Mouse (Mus musculus): ENCODE data around the gene Sptbn2. TPM values are rescaled to one million over a fixed set of nuclear protein-coding genes. Genes with fewer than 3 reads are reported as not detected.

Sptbn2 gene
- 0.06 and 2.2 TPM in 2 replicates for polyA plus RNA-seq (2012; rRNA removed; ENCODE audit: low replicate concordance)

DNA sequence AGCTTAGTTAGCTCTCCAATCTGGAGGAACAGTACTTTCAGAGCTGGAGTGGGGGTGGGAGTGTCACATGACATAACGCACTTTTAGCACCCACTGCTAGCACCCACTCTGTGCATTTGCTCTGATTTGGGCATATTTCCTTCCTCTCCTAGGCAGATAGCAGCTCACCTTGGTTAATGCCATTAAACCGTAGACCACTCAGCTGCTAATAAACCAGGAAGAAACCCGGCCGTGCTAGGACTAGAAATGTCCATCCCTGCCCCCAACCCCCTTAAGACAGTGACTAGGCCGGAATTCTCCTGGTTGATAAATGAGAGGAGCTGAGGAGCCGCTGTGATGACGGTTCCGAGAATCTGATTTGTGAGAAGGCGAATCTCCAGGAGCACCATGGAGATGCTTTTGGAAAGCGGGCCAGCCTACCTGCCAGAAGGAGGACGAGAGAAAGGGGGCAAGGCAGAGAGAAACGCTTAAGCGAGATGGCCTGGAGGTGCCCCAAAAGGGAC, at the start of gene Sptbn2:
Gene Sptbn2 (plus strand): TSS at position 70 of the 503 bp plus-strand sequence.

DNA sequence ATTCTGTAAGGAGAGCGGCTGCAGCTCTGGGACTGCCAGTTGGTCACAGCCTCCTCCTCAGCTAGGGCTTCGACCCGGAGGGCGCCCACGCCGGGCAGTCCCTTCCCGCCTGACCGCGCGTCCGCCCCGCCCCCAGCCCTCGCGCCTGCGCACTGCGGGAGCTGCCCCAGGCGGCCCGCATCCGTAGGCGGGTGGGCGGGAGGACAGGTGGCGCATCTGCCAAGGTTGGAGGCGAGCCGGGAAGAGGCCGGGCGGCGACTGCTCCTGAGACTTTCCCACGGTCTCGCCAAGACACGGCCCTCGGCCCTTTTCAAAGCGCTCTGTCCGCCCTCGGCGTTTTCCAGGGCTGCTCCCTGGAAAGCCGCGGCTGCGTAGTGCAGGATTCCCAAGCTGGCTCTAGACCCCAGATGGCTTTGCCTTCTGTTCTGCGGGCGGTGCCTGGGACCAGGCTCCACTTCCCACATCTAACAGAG, 12.7 kb upstream of the Sptbn2 start, which contains the start of gene Gm960:
Gene Gm960 (minus strand): TSS at position 464 of the 473 bp plus-strand sequence.

DNA sequence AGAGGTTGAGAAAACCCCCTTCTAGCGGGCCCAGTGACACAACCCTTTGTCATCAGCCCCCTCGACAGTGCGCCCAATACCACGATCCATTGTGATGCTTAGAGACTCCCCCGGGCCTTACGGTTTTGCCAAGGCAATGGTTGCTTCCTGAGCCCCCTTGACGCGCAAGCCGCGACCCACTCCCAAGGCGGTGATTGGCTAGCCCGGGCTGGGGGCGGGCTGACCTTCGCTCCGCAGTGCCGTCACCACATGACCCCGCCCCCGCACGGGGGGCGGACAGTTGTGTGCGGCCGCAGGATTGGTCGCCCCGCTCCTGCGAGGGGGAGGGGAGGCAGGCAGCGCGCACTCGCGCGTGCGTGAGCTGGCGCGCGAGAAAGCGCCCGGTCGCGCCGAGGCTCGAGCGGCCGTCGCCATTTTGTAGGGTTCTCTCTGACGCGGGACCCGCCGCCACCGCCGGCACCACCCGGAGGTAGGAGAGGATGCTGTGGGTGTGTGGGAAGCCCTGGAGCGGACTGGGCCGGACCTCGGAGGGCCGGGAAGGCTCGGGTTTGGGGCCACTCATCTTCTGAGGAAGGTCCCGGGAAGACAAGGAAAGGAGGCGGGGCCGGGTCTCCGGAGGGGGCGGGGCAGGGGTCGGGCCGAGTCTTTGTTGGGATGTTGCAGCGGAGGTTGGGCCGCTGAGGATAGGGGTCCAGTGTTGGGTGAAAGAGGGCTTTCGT, 45.4 kb downstream of the Sptbn2 start, which contains the start of gene Rbm4b:
Gene Rbm4b (plus strand): TSS at position 305 of the 719 bp plus-strand sequence.

DNA sequence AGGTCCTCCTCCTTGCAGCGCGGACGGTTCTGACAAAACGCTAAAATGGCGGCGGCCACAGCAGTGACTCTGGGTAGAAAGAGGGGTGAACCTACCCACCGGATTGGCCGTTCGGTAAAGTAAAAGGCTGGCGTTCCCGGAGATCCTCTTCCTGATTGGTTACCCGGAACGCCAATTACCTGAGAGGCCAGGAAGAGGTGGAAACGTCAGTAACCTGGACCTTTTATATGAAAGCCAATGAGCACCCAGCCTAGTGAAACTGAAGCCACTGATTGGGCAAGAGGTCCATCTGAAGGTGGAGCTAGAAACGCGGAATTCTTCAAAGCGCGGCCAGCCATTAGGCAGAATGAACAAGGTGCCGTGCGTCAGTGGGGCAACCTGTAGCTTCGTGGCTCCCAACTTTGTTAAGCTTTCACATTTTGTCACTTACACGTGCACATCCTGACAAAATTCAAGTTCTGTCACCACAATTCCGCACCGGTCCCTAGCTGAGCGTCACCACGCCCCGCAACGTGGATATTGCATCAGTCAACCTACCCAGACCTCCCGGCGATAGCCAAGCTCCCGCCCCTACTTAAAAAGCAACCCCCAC, 83.0 kb downstream of the Sptbn2 start, which contains the start of gene Rbm4:
Gene Rbm4 (minus strand): TSS at position 71 of the 592 bp plus-strand sequence.

Other genes with a start within 250 kb of the Sptbn2 start
- gene Syt12, start 233.7 kb upstream of the Sptbn2 start, polyA plus RNA-seq (2012; rRNA removed; ENCODE audit: low replicate concordance), result 11.8 and 61.1 TPM in 2 replicates
- 13.7 and 24.3 TPM in 2 replicates for gene 2010003K11Rik, start 212.6 kb upstream of the Sptbn2 start, polyA plus RNA-seq (2012; rRNA removed; ENCODE audit: low replicate concordance)
- gene Pcx, start 200.7 kb upstream of the Sptbn2 start, polyA plus RNA-seq (2012; rRNA removed; ENCODE audit: low replicate concordance), result 576 and 645 TPM in 2 replicates
- 3.6 and 42.6 TPM in 2 replicates for gene Lrfn4, start 95.5 kb upstream of the Sptbn2 start, polyA plus RNA-seq (2012; rRNA removed; ENCODE audit: low replicate concordance)
- 54.7 and 99.8 TPM in 2 replicates for gene Rce1, start 85.5 kb upstream of the Sptbn2 start, polyA plus RNA-seq (2012; rRNA removed; ENCODE audit: low replicate concordance)
- gene Gm960, start 12.5 kb upstream of the Sptbn2 start, polyA plus RNA-seq (2012; rRNA removed; ENCODE audit: low replicate concordance), result 0.30 and 1.2 TPM in 2 replicates
- gene Rbm4b, start 45.3 kb downstream of the Sptbn2 start, polyA plus RNA-seq (2012; rRNA removed; ENCODE audit: low replicate concordance), result 6.8 and 14.3 TPM in 2 replicates
- 29.6 and 56.3 TPM in 2 replicates for gene Rbm4, start 82.7 kb downstream of the Sptbn2 start, polyA plus RNA-seq (2012; rRNA removed; ENCODE audit: low replicate concordance)
- 11.3 and 18.0 TPM in 2 replicates for gene Gm21992, start 100.4 kb downstream of the Sptbn2 start, polyA plus RNA-seq (2012; rRNA removed; ENCODE audit: low replicate concordance)
- 27.1 and 47.6 TPM in 2 replicates for gene Rbm14, start 100.5 kb downstream of the Sptbn2 start, polyA plus RNA-seq (2012; rRNA removed; ENCODE audit: low replicate concordance)
- 46.5 and 55.3 TPM in 2 replicates for gene Ccs, start 128.2 kb downstream of the Sptbn2 start, polyA plus RNA-seq (2012; rRNA removed; ENCODE audit: low replicate concordance)
- gene Ccdc87, start 128.2 kb downstream of the Sptbn2 start, polyA plus RNA-seq (2012; rRNA removed; ENCODE audit: low replicate concordance), result 0.13 and 0.16 TPM in 2 replicates
- 105 and 179 TPM in 2 replicates for gene Ctsf, start 144.0 kb downstream of the Sptbn2 start, polyA plus RNA-seq (2012; rRNA removed; ENCODE audit: low replicate concordance)
- gene Actn3, start 166.7 kb downstream of the Sptbn2 start, polyA plus RNA-seq (2012; rRNA removed; ENCODE audit: low replicate concordance), result 1.5 and 1.6 TPM in 2 replicates
- gene Zdhhc24, start 167.5 kb downstream of the Sptbn2 start, polyA plus RNA-seq (2012; rRNA removed; ENCODE audit: low replicate concordance), result 28.3 and 28.8 TPM in 2 replicates
- 4.1 and 7.4 TPM in 2 replicates for gene Bbs1, start 195.5 kb downstream of the Sptbn2 start, polyA plus RNA-seq (2012; rRNA removed; ENCODE audit: low replicate concordance)
- 75.1 and 132 TPM in 2 replicates for gene Dpp3, start 217.1 kb downstream of the Sptbn2 start, polyA plus RNA-seq (2012; rRNA removed; ENCODE audit: low replicate concordance)
- gene Peli3, start 232.0 kb downstream of the Sptbn2 start, polyA plus RNA-seq (2012; rRNA removed; ENCODE audit: low replicate concordance), result 5.9 and 11.0 TPM in 2 replicates

Data from subcutaneous adipose tissue, adult 2 months (tissue).